Mouse (Mus musculus) midbrain, embryonic 16.5 days (tissue): ENCODE measurements around the gene 2010300C02Rik. TPM values are rescaled to one million over a fixed set of nuclear protein-coding genes. Genes with fewer than 3 reads are reported as not detected.

ENCODE experiments used
- ATAC-seq: fragments of 200-750 bp; cut with Nextera tagmentation; 2 replicates; pipeline ENCODE4 v1.8.0; 2017; ENCODE audit warnings: moderate TSS enrichment
- H3K27ac ChIP-seq: fragments of 300-500 bp; sonication (generic); 2 replicates; pipeline ENCODE4 v1.5.1; 2014; ENCODE audit warnings: mild to moderate bottlenecking, low read length, mixed read lengths
- H3K27me3 ChIP-seq: fragments of 300-500 bp; sonication (generic); 2 replicates; pipeline ENCODE4 v1.6.1; 2014; ENCODE audit warnings: low read depth, low read length, mixed read lengths; ENCODE audit not compliant: control insufficient read depth, insufficient read depth
- H3K36me3 ChIP-seq: fragments of 300-500 bp; sonication (generic); 2 replicates; pipeline ENCODE4 v1.6.1; 2014; ENCODE audit warnings: mild to moderate bottlenecking, low read length, moderate library complexity, mixed read lengths; ENCODE audit not compliant: control insufficient read depth, insufficient read depth
- H3K4me1 ChIP-seq: fragments of 300-500 bp; sonication (generic); 2 replicates; pipeline ENCODE4 v1.6.1; 2014; ENCODE audit warnings: mild to moderate bottlenecking, low read length, mixed read lengths; ENCODE audit not compliant: control insufficient read depth, insufficient read depth
- H3K4me2 ChIP-seq: fragments of 300-500 bp; sonication (generic); 2 replicates; pipeline ENCODE4 v1.6.1; 2014; ENCODE audit warnings: mild to moderate bottlenecking, low read length, mixed read lengths
- H3K4me3 ChIP-seq: fragments of 300-500 bp; sonication (generic); 2 replicates; pipeline ENCODE4 v1.5.1; 2014; ENCODE audit warnings: low read depth, mild to moderate bottlenecking, low read length, moderate library complexity, mixed read lengths
- H3K9ac ChIP-seq: fragments of 300-500 bp; sonication (generic); 2 replicates; pipeline ENCODE4 v1.6.1; 2014; ENCODE audit warnings: low read depth, low read length, mixed read lengths
- H3K9me3 ChIP-seq: fragments of 300-500 bp; sonication (generic); replicated peaks from 2 replicates; pipeline ENCODE4 v1.6.1; 2014; ENCODE audit warnings: mild to moderate bottlenecking, low read length, mixed read lengths; ENCODE audit not compliant: control insufficient read depth, poor library complexity, severe bottlenecking
- WGBS: fragments of 180-500 bp; shearing (Covaris S2); extraction: QIAGEN DNeasy Blood & Tissue Kit; methylation state at CpG from one replicate; pipeline ENCODE4 v1.1.7; 2014; 5-methylcytosine and 5-hydroxymethylcytosine counted together
- polyA plus RNA-seq: library from polyadenylated mRNA; unstranded; fragments of >200 nt; fragmentation: Nextera tagmentation; extraction: Ambion mirVana; gene quantifications from 2 replicates; pipeline ENCODE4 v1.2.1, GENCODE M21; 2015

Gene 2010300C02Rik
- polyA plus RNA-seq, 1 experiment from 2014 or later = 3.6 TPM

DNA sequence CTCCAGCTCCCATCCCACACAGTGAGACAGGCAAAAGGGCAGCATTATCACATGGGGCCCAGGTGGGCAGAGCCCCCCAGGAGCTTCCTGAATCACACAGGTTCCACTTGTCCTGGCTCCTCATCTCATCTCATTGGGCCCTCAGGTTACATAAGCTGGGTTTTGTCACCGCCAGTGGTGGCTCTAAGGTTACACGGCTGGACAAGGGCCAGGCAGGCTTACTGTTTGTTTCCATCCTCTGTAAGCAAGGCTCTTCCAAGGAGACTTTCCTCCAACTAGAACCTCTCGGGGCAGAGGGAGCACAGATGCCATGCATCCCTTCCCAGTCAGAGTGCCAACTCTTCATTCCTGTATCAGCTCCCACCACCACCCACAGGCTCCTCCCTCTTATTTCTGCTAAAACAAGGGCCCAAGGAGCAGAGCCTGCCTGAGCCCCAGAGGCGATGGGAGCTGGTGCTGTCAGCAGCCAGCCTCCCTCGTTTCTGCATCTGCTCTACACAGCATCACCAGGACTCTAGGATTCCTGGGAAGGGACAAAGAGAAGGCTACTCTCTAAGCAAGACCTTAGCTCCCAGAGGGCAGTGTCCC lies 20.9 kb downstream of the 2010300C02Rik start:
- ATAC-seq = no peak
- no peaks in the 10 kb centered on the region for H3K36me3 ChIP-seq
- no peak overlapping the region for H3K4me3 ChIP-seq

DNA sequence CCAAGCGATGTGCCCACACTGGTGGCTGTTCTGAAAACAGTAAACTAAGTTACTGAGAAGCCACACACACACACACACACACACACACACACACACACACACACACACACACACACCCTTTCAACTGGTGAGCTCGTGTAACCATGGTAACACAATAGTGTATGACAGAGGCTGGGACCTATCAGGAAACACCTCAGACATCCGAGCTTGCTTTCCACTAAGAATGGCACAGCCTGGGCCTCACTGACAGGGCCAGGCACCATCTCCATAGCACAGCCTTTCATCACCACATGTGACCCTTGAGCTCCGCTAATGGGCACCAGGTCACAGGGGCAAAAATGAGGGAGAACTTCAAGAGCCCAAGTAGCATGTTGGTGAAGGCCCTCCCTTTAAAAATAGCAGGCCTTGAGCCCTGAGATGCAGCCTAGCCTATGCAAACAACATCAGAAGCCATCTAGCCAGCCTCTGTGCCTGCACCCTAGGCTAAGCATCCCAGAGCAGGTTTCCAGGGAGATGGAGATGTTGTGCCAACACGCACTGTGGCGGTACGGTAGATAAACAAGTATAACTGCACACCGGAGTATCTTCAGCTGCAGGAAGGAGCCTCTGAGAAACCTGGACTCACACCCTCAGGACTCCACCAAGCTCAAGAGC lies 21.6 kb downstream of the 2010300C02Rik start:
- Histone ChIP-seq H3K27ac (peak overlapping the region; percentile 60), H3K36me3 (no peaks in the 10 kb centered on the region), H3K4me2 (no peak overlapping the region), H3K9me3 (no peaks in the 10 kb centered on the region), H3K9ac (no peak overlapping the region), H3K27me3 (no peaks in the 10 kb centered on the region), H3K4me3 (no peak overlapping the region), H3K4me1 (peaks cover 4% of the 10 kb centered on the region)
- ATAC-seq = peak; percentile 92
- 71% methylated on average over 8 of the region's 8 CpGs for WGBS

More for the DNA sequence above, 20.9 kb downstream of the 2010300C02Rik start:
- Histone ChIP-seq H3K4me1 (peaks cover 4% of the 10 kb centered on the region), H3K27me3 (no peaks in the 10 kb centered on the region), H3K9ac (no peak overlapping the region), H3K9me3 (no peaks in the 10 kb centered on the region), H3K4me2 (no peak overlapping the region), H3K27ac (no peak overlapping the region)
- WGBS = 69% methylated on average over 5 of the region's 5 CpGs

DNA sequence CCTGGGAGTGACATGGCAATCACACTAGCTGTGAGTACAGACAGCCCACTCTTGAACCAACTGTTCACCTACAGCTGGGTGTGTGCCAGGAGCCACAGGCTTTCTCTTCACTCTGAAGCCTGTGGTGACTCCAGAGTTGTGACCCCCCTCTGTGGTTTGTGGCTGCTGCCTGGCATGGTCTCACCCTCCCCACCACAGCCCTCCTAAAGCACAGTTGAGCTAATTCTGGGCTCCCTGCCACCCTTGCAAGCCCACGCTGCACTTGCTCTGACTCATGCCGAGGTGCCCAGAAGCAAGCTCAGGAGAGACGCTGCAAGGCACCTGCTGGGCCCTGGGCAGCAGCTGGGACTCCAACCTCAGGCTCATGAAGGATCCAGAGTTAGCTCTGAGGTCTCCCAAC lies 23.0 kb downstream of the 2010300C02Rik start:
- ATAC-seq = no peak
- H3K27ac ChIP-seq = no peak overlapping the region
- WGBS = 86% methylated on average over 3 of the region's 3 CpGs

DNA sequence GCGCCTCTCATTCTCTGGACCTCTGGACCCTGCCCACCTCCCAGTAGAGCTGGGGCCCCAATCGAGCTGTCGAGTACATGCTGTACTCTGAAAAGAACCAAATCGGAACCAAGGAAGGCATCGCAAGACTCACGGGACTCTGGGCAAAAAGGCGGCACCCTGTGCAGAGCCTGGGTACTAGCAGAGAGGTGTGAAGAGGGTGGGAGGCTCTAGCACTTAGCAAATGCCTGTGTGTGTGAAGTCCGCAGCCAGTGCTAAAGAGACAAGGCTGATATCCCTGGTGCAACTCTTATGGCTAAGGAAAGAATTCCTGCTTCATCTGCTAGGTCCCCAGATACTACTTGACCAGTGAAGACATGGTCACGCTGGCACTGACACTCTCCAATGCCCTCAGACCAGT lies 24.2 kb downstream of the 2010300C02Rik start:
- H3K9me3 ChIP-seq = no peaks in the 10 kb centered on the region
- H3K36me3 ChIP-seq = no peaks in the 10 kb centered on the region
- H3K4me1 ChIP-seq = peaks cover 4% of the 10 kb centered on the region
- no peaks in the 10 kb centered on the region for H3K27me3 ChIP-seq
- no peak overlapping the region for H3K4me3 ChIP-seq
- no peak for ATAC-seq
- WGBS = 93% methylated on average over 9 of the region's 9 CpGs
- H3K4me2 ChIP-seq = no peak overlapping the region
- H3K27ac ChIP-seq = no peak overlapping the region
- no peak overlapping the region for H3K9ac ChIP-seq

More for the DNA sequence above, 23.0 kb downstream of the 2010300C02Rik start:
- Histone ChIP-seq H3K9ac (no peak overlapping the region), H3K27me3 (no peaks in the 10 kb centered on the region), H3K36me3 (no peaks in the 10 kb centered on the region), H3K9me3 (no peaks in the 10 kb centered on the region), H3K4me2 (no peak overlapping the region), H3K4me1 (peaks cover 4% of the 10 kb centered on the region), H3K4me3 (no peak overlapping the region)

DNA sequence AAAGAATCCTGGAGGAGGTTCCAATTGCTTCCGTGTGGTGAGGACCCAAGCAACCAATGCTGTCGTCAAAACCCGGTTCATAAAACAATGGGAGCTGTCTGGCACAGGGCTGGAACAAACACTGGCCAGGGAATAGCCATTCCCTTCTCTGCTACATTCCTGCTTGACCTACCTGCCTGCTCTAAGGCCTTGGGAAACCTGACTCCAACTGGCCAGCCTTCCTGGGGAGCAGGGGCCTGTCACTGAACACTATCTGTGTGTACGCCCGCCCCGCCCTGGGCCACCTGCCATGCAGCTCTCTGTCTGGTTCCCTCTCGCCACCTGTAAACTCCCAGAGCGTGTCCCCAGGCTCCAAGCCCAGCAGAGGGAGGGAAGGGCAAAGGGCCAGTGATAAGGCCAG lies 25.5 kb downstream of the 2010300C02Rik start:
- Histone ChIP-seq H3K4me3 (no peak overlapping the region), H3K9ac (no peak overlapping the region), H3K9me3 (no peaks in the 10 kb centered on the region), H3K27me3 (no peaks in the 10 kb centered on the region), H3K4me2 (no peak overlapping the region), H3K36me3 (no peaks in the 10 kb centered on the region), H3K27ac (no peak overlapping the region), H3K4me1 (peaks cover 4% of the 10 kb centered on the region)
- WGBS = 31% methylated on average over 8 of the region's 8 CpGs
- ATAC-seq = no peak

DNA sequence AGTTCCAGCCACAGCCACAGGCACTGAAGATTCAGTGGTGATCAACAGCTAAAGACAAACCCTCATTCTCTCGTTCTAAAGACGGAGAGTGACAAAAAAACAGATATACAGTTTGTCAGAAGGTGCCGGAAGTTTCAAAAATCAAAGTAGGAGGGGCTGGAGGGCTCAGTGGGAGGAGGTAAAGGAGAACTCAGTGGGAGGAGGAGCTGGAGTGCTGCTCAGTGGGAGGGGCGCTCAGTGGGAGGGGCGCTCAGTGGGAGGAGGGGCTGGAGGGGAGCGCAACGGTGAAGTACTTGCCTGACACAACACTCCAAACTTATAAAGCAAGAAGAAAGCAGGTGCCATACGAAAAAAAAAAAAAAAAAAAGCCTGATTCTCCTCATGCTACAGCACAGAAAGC lies 28.7 kb downstream of the 2010300C02Rik start:
- no peak overlapping the region for H3K4me3 ChIP-seq
- no peak overlapping the region for H3K27ac ChIP-seq
- no peak overlapping the region for H3K4me2 ChIP-seq
- no peaks in the 10 kb centered on the region for H3K4me1 ChIP-seq
- H3K9ac ChIP-seq = no peak overlapping the region
- no peak for ATAC-seq
- WGBS = 48% methylated on average over 8 of the region's 8 CpGs
- H3K9me3 ChIP-seq = no peaks in the 10 kb centered on the region
- no peaks in the 10 kb centered on the region for H3K36me3 ChIP-seq
- no peaks in the 10 kb centered on the region for H3K27me3 ChIP-seq

DNA sequence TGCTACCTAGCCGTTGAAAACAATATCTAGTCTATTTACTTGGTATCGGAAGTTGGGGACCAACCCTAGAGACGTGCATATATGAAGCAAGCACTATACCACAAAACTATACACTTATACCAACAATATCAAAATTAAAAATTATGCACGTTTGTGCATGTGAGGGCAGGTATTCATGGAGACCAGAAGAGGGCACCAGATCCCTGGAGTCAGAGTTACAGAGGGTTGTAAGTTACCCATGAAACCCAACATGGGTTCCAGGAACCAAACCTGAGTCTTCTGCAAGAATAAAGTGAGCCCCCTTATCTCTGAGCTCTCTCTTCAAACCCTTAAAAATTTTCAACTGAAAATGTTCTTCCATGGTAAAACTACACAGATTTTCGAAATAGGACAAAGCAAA lies 29.2 kb downstream of the 2010300C02Rik start:
- 86% methylated on average over 5 of the region's 5 CpGs for WGBS
- Histone ChIP-seq H3K4me2 (no peak overlapping the region), H3K4me1 (no peaks in the 10 kb centered on the region)

DNA sequence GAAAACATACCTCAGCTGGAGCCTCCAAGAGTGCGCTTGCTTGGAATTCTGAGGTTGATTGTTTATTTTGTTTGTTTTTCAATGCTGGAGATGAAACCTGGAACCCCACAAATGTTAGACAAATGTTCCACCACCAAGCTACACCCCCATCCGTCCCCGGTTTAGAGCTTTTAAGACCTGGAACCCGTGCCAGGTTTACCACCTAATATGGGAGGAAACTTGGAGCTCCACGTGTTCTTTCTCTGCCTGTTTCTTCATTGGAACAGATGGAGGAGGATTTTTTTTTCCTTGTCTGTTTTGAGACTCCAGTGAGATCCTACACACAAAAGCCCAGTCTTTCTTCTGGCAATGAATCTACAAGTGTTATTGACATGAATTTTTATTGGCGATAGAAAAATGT lies 30.2 kb downstream of the 2010300C02Rik start:
- Histone ChIP-seq H3K27ac (no peak overlapping the region), H3K36me3 (no peaks in the 10 kb centered on the region), H3K4me1 (no peaks in the 10 kb centered on the region), H3K4me3 (no peak overlapping the region), H3K9me3 (no peaks in the 10 kb centered on the region), H3K9ac (no peak overlapping the region), H3K27me3 (no peaks in the 10 kb centered on the region), H3K4me2 (no peak overlapping the region)
- 92% methylated on average over 6 of the region's 6 CpGs for WGBS
- ATAC-seq = no peak

More for the DNA sequence above, 29.2 kb downstream of the 2010300C02Rik start:
- H3K27ac ChIP-seq = no peak overlapping the region
- H3K9me3 ChIP-seq = no peaks in the 10 kb centered on the region
- H3K4me3 ChIP-seq = no peak overlapping the region
- no peak overlapping the region for H3K9ac ChIP-seq
- no peaks in the 10 kb centered on the region for H3K27me3 ChIP-seq
- no peaks in the 10 kb centered on the region for H3K36me3 ChIP-seq
- ATAC-seq = no peak

DNA sequence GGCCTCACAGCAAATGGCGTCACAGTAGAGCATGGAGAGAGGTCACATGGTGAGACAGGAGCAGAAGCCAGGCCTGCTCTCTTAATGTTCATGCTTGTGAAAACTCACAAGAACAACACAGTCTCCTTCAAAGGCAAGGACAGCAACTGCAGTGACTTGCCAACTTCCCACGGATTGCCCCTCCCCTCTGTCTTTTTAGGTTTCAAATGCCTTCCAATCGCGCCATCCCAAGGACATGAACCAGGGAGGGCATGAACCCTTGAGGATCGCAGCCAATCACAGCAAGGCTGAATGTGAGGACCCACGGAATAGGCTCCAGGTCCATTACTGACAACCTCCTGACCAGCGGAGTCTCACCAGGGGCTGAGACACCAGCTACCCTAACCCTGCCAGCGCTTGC lies 31.5 kb downstream of the 2010300C02Rik start:
- ATAC-seq = no peak
- Histone ChIP-seq H3K36me3 (no peaks in the 10 kb centered on the region), H3K9ac (no peak overlapping the region), H3K4me1 (no peaks in the 10 kb centered on the region), H3K4me2 (no peak overlapping the region), H3K9me3 (no peaks in the 10 kb centered on the region; the same call in 1 of the 2 replicates), H3K27ac (no peak overlapping the region), H3K27me3 (no peaks in the 10 kb centered on the region), H3K4me3 (no peak overlapping the region)
- WGBS = 66% methylated on average over 8 of the region's 8 CpGs
